Mouse (Mus musculus) retina, postnatal 7 days (tissue): ENCODE results near the gene Gstp3.
A peak's percentile ranks its signal among the peaks of the same experiment; 100 is the strongest.
"Not testable (repeated sequence)": the region's sequence is repeated elsewhere in the genome, so short reads cannot be mapped to it uniquely, and the experiment has no call there.

Source experiments
- DNase-seq: peaks from one replicate; pipeline ENCODE4 v3.0.0-alpha.2; 2012; ENCODE audit warnings: low read depth, low spot score

Gene Gstp3

DNA sequence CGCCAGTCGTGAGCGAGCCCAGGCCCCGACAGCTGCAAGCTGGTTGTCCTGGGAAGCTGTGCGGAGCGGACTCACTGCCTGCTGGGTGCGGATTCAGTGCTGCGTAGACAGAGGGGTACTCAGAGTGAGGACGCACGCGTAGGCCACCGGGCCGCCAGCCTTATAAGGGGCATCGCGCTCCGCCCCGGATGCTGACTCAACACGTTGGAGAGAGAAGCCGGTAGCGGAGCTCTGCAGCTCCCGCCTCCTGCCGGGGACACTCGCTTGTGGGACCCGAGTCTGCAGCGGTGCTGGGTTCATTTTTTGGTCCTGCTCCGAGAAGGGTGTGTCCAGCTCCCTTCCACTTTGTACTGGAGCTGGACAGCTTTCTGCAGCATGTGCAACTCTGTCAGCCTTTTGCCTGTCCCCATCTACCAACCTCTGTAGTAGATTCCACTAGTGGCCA lies 21.6 kb downstream of the Gstp3 start, which contains the start of gene Gstp1:
Gene Gstp1 (minus strand): TSS at position 198 of the 445 bp plus-strand sequence.
- peak; percentile 65 for DNase-seq

DNA sequence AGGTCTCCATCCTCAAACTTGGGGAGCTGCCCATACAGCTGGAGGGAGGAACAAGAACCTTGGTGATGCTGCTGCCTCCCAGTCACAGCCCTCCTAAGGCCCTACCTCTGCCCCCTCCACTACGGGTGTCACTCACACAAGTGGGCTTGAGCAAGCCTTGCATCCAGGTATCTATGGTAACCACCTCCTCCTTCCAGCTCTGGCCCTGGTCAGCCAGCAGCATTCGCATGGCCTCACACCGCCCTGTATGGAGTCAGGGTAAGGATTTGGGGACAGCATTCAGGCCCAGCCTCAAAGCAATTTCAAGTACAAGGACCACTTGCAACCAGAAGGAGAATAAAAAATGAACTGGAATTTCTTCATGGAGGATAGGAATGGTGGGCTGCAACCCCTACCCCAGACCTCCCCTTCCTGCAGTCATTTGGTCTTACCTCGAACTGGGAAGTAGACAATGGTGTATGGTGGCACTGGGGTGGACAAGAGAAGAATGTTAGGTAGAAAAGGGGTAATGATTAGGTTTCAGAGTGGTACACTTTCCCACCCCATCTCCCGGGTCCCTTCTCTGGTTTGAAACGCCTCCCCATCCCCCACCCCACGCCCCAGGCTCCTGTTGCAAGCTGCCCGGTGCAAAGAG lies 22.1 kb downstream of the Gstp3 start:
- not testable (repeated sequence) for DNase-seq

DNA sequence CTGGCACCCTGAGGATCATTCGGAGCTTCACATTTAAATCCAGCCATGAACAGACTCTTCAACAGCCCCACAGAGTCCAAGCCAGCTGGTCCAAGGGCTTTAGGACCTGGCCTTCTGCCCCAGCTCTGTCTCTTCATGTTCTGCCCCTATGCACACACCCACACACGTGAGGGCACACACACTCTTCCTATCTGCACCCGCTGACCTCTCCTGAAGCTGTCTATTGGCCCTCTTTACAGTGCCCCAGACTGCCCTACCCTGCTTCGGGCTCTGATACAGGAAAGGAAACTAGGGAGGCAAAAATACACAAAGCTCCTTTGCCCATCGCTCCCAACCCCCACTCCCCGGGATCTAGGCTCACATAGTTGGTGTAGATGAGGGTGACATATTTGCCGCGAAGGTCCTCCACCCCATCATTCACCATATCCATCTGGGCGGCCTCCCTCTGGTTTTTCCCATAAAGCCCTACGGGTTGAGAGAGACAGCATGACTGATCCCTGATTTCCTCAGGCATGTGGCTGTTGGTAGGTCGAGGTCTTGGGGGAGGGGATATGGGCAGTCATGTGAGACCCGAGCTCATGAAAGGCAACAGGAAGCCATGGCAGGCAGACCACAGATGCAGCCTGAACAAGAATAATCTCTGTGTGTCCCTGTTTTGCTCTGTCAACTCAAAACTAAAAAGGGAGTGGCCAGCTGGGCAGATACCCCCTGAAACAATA lies 22.9 kb downstream of the Gstp3 start:
- DNase-seq: no peak

DNA sequence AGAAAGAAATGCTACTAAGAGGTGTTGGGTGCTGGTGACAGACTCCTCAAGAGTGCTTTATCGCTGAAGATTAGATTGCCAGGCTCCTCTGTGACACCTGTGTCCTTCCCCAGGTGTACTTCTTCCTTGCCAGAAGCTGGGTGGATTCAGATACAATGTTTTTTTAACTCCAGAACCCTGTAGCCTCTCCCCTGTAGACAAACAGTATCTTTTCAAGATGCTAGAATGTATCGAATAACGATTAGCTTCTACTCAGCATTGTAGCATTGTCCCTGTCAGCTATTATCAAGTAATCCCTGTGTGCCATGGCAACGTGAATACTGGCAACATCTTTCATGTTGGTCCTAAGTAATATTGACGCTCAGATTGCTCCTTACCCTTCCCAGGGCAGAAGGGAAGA lies 25.6 kb downstream of the Gstp3 start:
- DNase-seq: no peak

DNA sequence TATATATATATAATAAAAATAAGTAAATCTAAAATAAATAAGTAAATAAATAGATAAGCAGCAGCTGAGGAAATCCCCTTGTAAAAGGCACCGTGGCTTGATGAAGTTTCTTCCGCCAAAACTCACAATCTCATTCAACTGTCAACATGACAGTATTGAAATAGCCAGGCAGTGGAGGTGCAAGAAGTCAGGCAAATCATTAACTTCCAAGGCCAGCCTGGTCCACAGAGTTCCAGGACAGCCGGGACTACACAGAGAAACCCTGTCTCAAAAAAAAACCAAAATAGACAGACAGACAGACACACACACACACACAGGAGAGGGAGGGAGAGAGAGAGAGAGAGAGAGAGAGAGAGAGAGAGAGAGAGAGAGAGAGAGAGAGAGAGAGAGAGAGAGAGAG lies 26.1 kb downstream of the Gstp3 start:
- no peak for DNase-seq

DNA sequence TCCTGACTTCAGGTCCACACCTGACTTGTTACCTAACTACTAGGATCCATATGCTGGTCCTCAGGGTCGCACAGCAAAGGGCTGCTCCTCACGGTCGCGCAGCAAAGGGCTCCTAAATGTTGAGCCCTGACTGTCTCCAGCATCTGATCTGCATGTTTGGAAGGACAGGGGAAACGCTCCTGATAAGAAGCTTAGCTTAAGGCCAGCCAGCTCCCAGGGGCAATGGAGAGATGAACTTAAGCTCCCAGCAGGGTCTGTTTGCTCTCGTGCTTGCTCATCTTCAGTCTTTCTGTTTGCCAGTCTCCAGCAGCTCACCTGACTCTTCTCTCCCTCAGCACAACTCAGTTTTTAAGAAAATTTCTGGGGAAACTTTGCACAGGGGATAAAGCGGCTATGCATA lies 26.7 kb downstream of the Gstp3 start:
- no peak for DNase-seq

DNA sequence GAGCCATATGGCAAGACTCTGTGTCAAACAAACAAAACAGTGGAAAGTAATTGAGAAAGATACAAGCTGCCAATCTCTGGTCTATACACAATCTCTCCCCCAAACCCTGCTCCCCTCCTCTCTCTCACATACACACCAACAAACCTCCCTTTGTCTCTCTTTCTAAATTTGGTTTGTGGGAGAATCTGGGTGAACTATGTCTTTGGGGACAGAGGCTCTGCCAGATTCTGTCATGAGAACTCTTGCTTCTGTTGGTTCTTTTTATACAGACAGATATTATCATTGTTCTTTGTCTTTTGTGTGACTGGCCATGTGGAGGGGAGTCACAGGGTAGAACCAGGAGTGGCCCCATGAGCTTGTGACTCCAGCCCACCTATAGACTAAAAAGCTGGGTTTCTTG lies 31.8 kb downstream of the Gstp3 start:
- DNase-seq: no peak

DNA sequence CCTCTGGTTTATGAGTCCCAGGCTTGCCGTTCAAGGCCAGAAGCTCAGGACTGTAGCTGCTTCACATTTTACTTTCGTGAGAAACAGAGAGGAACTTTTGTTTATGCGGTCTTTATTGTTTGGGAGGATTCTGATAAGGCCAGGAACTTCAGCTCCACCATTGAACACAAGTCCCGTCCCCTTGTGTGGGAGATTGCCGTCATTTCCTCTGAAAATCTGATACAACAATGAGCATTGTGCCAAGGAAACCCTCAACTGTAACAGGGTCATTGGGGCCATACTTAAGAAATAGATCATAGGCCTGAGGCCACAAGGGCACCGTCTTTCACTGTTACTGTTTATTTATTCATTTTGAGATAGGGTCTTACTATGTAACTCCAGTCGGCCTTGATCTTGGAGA lies 36.2 kb downstream of the Gstp3 start:
- no peak for DNase-seq

DNA sequence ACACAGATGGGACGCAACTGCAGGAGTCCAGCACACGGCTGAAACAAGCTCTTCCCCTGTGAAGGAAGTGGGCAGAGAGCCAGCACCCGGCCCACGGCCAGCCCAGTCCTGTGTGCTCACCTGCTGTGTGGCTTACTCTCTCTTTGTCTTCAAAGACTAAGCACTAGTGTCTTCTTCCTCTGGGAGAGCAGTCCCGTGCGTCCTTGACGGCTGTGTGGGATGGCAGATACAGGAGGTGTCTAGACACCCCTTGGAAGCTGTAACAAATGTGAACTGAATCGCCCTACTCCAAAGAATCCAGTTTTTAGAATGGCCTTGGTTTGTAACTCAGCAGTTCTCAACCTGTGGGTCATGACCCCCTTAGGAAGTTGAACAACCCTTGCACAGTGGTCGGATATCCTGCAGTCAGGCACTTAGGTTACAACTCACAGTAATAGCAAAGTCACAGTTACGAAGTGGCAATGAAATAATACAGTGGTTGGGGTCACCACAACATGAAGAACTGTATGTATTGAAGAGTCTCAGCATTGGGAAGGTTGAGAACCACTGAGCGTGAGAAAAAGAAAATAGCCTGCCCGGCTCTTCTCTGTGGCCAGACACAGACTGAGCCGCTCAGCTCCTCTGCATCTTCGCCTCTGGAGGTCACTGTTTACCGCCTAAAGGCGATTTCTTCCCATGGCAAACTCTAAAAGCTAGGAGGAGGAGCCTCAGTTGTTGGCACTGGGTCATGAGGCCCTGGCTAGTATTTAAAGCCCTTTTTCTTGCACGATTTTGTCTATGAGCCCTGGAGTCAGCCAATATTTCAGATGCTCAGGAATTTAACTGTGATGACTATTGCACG lies 40.4 kb downstream of the Gstp3 start:
- peak; percentile 79 for DNase-seq

DNA sequence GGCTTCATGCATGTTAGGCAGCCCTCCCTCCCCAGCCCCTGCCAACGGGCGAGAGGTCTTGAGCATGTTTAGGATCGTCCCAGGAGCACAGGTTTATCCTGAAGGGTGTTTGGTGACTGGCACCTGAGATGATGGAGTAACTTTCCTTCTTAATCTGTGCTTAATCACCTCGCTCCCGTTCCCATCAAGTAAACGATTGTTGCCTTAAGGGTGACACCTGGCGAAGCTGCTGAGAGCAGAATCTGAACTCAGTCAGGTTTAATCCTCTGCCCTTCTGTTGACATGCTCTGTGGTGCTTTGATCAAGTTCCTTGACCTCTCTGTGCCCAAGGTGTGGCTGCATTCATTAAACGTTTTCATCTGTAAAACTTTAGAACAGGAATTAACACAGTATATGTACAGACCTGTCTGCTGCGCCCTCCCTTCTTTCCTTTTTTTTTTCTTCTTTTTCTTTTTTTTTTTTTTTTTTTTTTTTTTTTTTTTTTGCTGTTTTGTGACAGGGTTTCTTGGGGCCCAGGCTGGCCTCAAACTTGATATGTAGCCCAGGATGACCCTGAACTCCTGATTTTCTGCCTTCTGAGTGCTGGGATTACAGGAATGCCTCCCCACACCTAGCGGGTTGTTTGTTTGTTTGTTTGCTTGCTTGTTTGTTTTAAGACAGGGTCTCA lies 41.3 kb downstream of the Gstp3 start:
- DNase-seq: no peak

DNA sequence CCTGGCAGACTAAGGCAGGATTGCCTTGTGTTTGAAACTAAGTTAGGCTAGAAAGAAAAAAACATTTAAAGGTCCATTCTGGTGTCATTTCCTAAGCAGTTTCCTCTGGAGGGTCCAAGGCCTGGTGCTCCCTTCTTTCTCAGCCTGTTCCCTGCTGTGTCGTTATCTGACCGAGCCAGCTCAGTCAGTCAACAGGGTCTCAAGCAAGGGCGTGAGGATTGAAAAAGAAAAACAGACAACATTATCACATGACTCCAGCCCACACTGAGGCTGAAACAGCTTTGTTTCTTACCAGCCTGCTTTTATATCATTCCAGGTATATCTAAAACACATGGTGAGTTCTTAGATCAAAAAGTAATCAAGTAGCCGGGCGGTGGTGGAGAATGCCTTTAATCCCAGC lies 43.7 kb downstream of the Gstp3 start:
- no peak for DNase-seq

DNA sequence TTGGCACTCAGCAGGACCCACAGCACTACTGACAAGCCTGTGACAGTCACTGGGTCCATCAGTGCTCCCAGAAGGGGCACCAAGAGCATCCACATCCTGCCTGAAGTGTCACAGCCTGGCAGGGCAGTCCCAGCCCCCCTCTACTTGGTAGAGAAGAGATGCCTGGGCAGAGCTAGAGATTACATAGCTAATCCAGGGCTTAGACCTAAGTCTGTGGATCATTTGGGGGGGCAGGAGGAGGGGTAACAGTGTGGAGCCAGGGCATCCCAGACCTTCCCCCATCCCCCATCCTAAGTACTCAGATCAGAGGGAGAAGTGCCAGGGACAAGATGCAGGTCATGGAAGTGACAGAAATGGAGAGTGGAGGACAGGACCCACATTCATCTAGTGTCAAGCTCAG lies 44.6 kb downstream of the Gstp3 start:
- DNase-seq: peak; percentile 88

DNA sequence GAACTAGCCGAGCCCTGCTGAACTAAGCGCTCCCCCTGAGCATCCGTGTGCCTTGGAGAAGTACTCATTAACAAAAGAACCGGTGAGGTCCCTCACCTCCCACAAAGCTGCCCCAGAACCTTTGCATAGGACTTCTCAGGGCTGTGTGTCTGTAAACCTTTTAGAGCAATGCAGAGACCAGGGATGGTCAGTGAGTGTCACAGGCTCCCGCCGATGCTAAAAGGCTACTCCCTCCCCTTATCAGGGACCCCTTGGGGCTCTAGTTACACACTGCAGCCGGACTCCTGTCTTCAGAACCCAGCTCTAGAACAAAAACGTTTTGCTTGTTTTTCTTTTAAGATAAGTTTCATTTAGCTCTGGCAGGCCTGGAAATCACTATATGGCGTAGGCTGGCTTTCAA lies 46.3 kb downstream of the Gstp3 start:
- DNase-seq: no peak

DNA sequence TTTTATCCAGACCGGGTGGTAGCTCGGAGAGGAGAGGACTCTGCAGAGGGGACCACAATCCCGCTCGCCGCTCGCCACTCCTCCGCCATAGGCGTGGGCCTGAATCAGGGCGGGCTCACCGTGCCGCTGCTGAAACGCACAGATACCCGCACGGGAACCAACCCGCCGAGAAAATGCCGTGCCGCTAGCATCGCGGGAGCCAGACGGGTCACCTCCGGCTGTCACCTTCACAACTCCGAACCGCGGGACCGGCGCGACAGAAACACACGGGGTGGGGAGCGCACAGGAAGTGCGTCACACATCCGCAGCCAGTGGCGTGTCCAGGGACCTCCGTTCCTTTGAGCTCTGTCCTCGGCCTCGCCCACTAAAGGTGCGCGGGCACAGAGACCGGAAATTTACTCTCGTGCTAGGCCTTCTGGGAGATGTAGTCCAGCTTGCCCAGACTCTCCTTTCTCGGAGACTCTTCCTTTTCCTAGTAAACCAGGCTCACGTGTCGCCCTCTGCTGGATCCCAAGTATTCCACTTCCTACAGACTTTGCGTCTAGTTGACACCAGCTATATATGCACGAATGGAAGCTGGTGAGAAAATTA lies 46.8 kb downstream of the Gstp3 start, which contains the start of gene Ndufv1:
Gene Ndufv1 (minus strand): TSS at position 375 of the 591 bp plus-strand sequence.
- peak; percentile 97 for DNase-seq

DNA sequence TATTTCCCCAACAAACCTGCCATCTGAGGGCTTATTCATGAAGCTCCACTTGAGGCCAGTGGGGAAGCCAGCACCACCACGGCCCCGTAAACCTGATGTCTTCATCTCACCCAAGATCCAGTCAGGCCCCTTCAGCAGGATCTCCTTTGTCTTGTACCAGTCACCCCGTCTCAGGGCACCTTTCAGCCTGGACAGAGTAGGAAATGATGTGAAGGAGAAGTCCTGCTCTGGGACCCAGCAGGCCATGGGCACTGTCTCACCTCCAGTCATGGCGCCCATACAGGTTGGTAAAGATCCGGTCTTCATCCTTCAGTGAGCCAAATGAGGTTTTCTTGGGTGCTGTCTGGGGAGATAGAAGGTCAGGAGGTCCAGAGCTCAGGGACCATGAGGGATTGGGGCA lies 48.3 kb downstream of the Gstp3 start:
- DNase-seq: no peak
